Comparison of ENCODE assay signal across 24 mouse cellular contexts in the genomic region with DNA sequence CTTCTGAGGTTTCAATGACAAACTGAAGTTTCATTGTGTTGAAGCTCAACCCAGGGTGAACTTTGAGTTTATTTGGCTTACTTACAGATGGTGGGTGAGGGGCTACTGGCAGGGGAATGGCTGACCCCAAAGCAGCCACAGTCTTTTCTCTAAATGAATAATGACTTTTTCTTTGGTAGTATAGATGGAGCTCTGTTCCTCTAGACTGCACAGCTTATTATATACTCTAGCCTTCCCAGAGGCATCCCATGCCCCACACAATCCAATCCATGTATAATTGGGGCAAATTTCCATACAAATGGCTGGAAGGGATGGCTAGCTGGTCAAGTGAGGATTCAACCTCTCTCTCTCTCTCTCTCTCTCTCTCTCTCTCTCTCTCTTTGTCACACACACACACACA. TPM values are rescaled to one million over a fixed set of nuclear protein-coding genes. Genes with fewer than 3 reads are reported as not detected.
"Had no signal": no experiment of that assay in that cellular context is flagged by ENCODE, and none has a peak within 500 bp of the region (broad histone marks: within the 10 kb centered on the region; RNA-seq: fewer than 3 reads in every experiment).

No protein-coding gene starts in this region.

- H3K9ac ChIP-seq: liver, embryonic 12.5 days; liver, embryonic 14.5 days; lung, embryonic 14.5 days; midbrain, embryonic 12.5 days; neural tube, embryonic 12.5 days; neural tube, embryonic 15.5 days had no signal

- ATAC-seq: liver, embryonic 12.5 days; midbrain, embryonic 16.5 days had no signal

- H3K4me2 ChIP-seq: liver, embryonic 12.5 days; lung, embryonic 14.5 days; midbrain, embryonic 12.5 days; neural tube, embryonic 12.5 days; neural tube, embryonic 15.5 days had no signal

- H3K9me3 ChIP-seq: liver, embryonic 12.5 days; midbrain, embryonic 10.5 days; midbrain, embryonic 12.5 days; neural tube, embryonic 12.5 days; neural tube, embryonic 15.5 days had no signal

- H3K27me3 ChIP-seq: liver, embryonic 12.5 days; midbrain, embryonic 12.5 days; neural tube, embryonic 12.5 days; neural tube, embryonic 15.5 days had no signal

- H3K27ac ChIP-seq: liver, embryonic 12.5 days; liver, embryonic 14.5 days; midbrain, embryonic 10.5 days; midbrain, embryonic 12.5 days; neural tube, embryonic 12.5 days; neural tube, embryonic 15.5 days had no signal

- H3K4me3 ChIP-seq: liver, embryonic 12.5 days; midbrain, embryonic 10.5 days; midbrain, embryonic 12.5 days; myocyte; neural tube, embryonic 12.5 days; neural tube, embryonic 15.5 days had no signal

- H3K36me3 ChIP-seq: liver, embryonic 12.5 days; midbrain, embryonic 10.5 days; midbrain, embryonic 12.5 days; neural tube, embryonic 12.5 days; neural tube, embryonic 15.5 days had no signal

- H3K4me1 ChIP-seq: liver, embryonic 12.5 days; midbrain, embryonic 10.5 days; midbrain, embryonic 12.5 days; neural tube, embryonic 12.5 days; neural tube, embryonic 15.5 days had no signal

- DNase-seq: lung, embryonic 14.5 days; lung, postnatal 10 days; lung, postnatal 4 days; midbrain, embryonic 14.5 days; retina, postnatal 1 day; right cerebral cortex, adult 18-20 months; right cerebral cortex, postnatal 25 days; right cerebral cortex, postnatal 4 days; spleen, adult 18-20 months; thymus, adult 18-20 months; thymus, postnatal 14 days; thymus, postnatal 36 days had no signal

RNA-seq across cellular contexts. Expression of a gene that starts 4.1 kb away (rescaled TPM):
- polyA plus RNA-seq: liver, embryonic 12.5 days; liver, embryonic 14.5 days; liver, embryonic 16.5 days; lung, embryonic 14.5 days; lung, embryonic 16.5 days; midbrain, embryonic 10.5 days; midbrain, embryonic 12.5 days; midbrain, embryonic 14.5 days; midbrain, embryonic 16.5 days; myocyte; neural tube, embryonic 12.5 days; neural tube, embryonic 15.5 days; small intestine, adult 2 months; thymus, postnatal 0 days had no signal

RNA-seq across cellular contexts. Expression of a gene that starts 4.2 kb away (rescaled TPM):
- polyA plus RNA-seq: liver, embryonic 12.5 days; liver, embryonic 14.5 days; liver, embryonic 16.5 days; lung, embryonic 14.5 days; lung, embryonic 16.5 days; midbrain, embryonic 10.5 days; midbrain, embryonic 12.5 days; midbrain, embryonic 14.5 days; midbrain, embryonic 16.5 days; myocyte; neural tube, embryonic 12.5 days; neural tube, embryonic 15.5 days; small intestine, adult 2 months; thymus, postnatal 0 days had no signal

RNA-seq across cellular contexts. Expression of a gene that starts 35.7 kb away (rescaled TPM):
- polyA plus RNA-seq: liver, embryonic 12.5 days; lung, embryonic 14.5 days; lung, embryonic 16.5 days; midbrain, embryonic 10.5 days; midbrain, embryonic 12.5 days; midbrain, embryonic 14.5 days; midbrain, embryonic 16.5 days; myocyte; neural tube, embryonic 12.5 days; neural tube, embryonic 15.5 days; small intestine, adult 2 months had no signal

RNA-seq across cellular contexts. Expression of a gene that starts 36.0 kb away (rescaled TPM):
- polyA plus RNA-seq: liver, embryonic 12.5 days; liver, embryonic 14.5 days; liver, embryonic 16.5 days; lung, embryonic 14.5 days; lung, embryonic 16.5 days; midbrain, embryonic 10.5 days; midbrain, embryonic 12.5 days; midbrain, embryonic 14.5 days; midbrain, embryonic 16.5 days; myocyte; neural tube, embryonic 12.5 days; neural tube, embryonic 15.5 days; small intestine, adult 2 months; thymus, postnatal 0 days had no signal

RNA-seq across cellular contexts. Expression of a gene that starts 54.1 kb away (rescaled TPM):
- polyA plus RNA-seq: liver, embryonic 12.5 days; liver, embryonic 16.5 days; lung, embryonic 14.5 days; myocyte; thymus, postnatal 0 days had no signal
